Mouse (Mus musculus) CH12.LX (cell line): ENCODE measurements at regions not wholly inside any gene's neighbourhood (a gene's known extent, or its start where the extent isn't known, plus 50 kb on each side); places are given as distances from the start of the nearest gene placed in this dataset.

Source experiments
- DNase-seq: peaks from one replicate; pipeline ENCODE4 v3.0.0-alpha.2; 2013; ENCODE audit errors: extremely low read depth
- H3K27ac ChIP-seq: 2 replicates; pipeline ENCODE4 v1.5.1; 2012; ENCODE audit warnings: low read depth, mild to moderate bottlenecking, control low read depth, moderate library complexity; ENCODE audit not compliant: insufficient read depth
- H3K27me3 ChIP-seq: replicated peaks from 2 replicates; pipeline ENCODE3; 2012; ENCODE audit warnings: inconsistent platforms
- H3K36me3 ChIP-seq, 2 experiments: replicated peaks in 1 of 2; 2 replicates each; pipeline versions ENCODE3 to v1.6.1; 2012; ENCODE audit warnings: inconsistent platforms in 1 of 2, low read length in 1 of 2, mild to moderate bottlenecking in 1 of 2, mixed read lengths in 1 of 2, moderate library complexity in 1 of 2; ENCODE audit not compliant: control insufficient read depth in 1 of 2, insufficient read depth in 1 of 2
- H3K4me1 ChIP-seq, 2 experiments: 2 replicates each; pipeline ENCODE4 v1.6.1; 2012; ENCODE audit warnings: inconsistent platforms in 1 of 2, moderate library complexity in 1 of 2; ENCODE audit not compliant: insufficient read depth in 2 of 2, control insufficient read depth in 1 of 2
- H3K4me2 ChIP-seq: 2 replicates; pipeline ENCODE4 v1.6.1; 2012; ENCODE audit warnings: low read depth, mild to moderate bottlenecking, control low read depth; ENCODE audit not compliant: poor library complexity, insufficient read depth, severe bottlenecking
- H3K4me3 ChIP-seq, 3 experiments: fragments of 150-350 bp in 1 of 3; sonication (generic) in 1 of 3; replicated peaks in 1 of 3; 2 replicates each; pipeline versions ENCODE3 to v1.5.1; 2011 to 2012; ENCODE audit warnings: low read depth in 2 of 3, low read length in 2 of 3, mild to moderate bottlenecking in 2 of 3, moderate library complexity in 2 of 3, control low read depth in 1 of 3, improper control_type of control experiment in 1 of 3, inconsistent platforms in 1 of 3, mixed read lengths in 1 of 3; ENCODE audit not compliant: poor library complexity in 1 of 3
- H3K79me2 ChIP-seq: replicated peaks from 2 replicates; pipeline ENCODE4 v1.6.1; 2012; ENCODE audit warnings: mild to moderate bottlenecking, moderate library complexity; ENCODE audit not compliant: control insufficient read depth, poor library complexity, insufficient read depth, severe bottlenecking; ENCODE audit errors: extremely low read depth
- H3K9ac ChIP-seq: 2 replicates; pipeline ENCODE4 v1.6.1; 2012; ENCODE audit warnings: low read depth, mild to moderate bottlenecking, control low read depth, moderate library complexity; ENCODE audit not compliant: insufficient read depth
- H3K9me3 ChIP-seq: replicated peaks from 2 replicates; pipeline ENCODE3; 2012; ENCODE audit warnings: low read length, inconsistent platforms, mixed read lengths
- ELF1 ChIP-seq: IDR thresholded peaks from 2 replicates; pipeline ENCODE4 v1.6.1; 2014; ENCODE audit warnings: low read depth, mild to moderate bottlenecking, inconsistent platforms, low read length, improper control_type of control experiment
- GABPA ChIP-seq: IDR thresholded peaks from 2 replicates; pipeline ENCODE4 v1.6.1; 2012; ENCODE audit warnings: low read depth, low read length, improper control_type of control experiment, inconsistent platforms; ENCODE audit not compliant: insufficient replicate concordance
- IRF4 ChIP-seq: IDR thresholded peaks from 2 replicates; pipeline ENCODE4 v1.6.1; 2014; ENCODE audit warnings: low read depth, mild to moderate bottlenecking, inconsistent platforms, low read length, improper control_type of control experiment
- KAT2A ChIP-seq: IDR thresholded peaks from 2 replicates; pipeline ENCODE4 v1.6.1; 2012; ENCODE audit warnings: low read length, improper control_type of control experiment, inconsistent platforms; ENCODE audit not compliant: insufficient replicate concordance
- MAX ChIP-seq: IDR thresholded peaks from 2 replicates; pipeline ENCODE4 v1.6.1; 2011; ENCODE audit warnings: low read length, improper control_type of control experiment
- MAZ ChIP-seq: IDR thresholded peaks from 2 replicates; pipeline ENCODE4 v1.6.1; 2012; ENCODE audit warnings: low read depth, mild to moderate bottlenecking, inconsistent platforms, low read length, improper control_type of control experiment, moderate library complexity
- MYC ChIP-seq: IDR thresholded peaks from 2 replicates; pipeline ENCODE4 v1.6.1; 2011; ENCODE audit warnings: low read depth, mild to moderate bottlenecking, improper control_type of control experiment, low read length
- NELFE ChIP-seq: IDR thresholded peaks from 2 replicates; pipeline ENCODE4 v1.6.1; 2011; ENCODE audit warnings: low read depth, low read length, improper control_type of control experiment
- NRF1 ChIP-seq: IDR thresholded peaks from 2 replicates; pipeline ENCODE4 v1.6.1; 2014; ENCODE audit warnings: low read depth, mild to moderate bottlenecking, inconsistent platforms, low read length, improper control_type of control experiment, moderate library complexity
- PAX5 ChIP-seq: IDR thresholded peaks from 2 replicates; pipeline ENCODE4 v1.6.1; 2012; ENCODE audit warnings: low read length, inconsistent platforms, mixed read lengths
- RAD21 ChIP-seq: IDR thresholded peaks from 2 replicates; pipeline ENCODE4 v1.6.1; 2011; ENCODE audit warnings: low read depth, mild to moderate bottlenecking, low read length, improper control_type of control experiment, moderate library complexity
- SIN3A ChIP-seq: IDR thresholded peaks from 2 replicates; pipeline ENCODE4 v1.6.1; 2012; ENCODE audit warnings: low read length, improper control_type of control experiment, inconsistent platforms
- ZKSCAN1 ChIP-seq: IDR thresholded peaks from 2 replicates; pipeline ENCODE4 v1.6.1; 2012; ENCODE audit warnings: low read depth, inconsistent platforms, low read length, improper control_type of control experiment, borderline replicate concordance
- ZMIZ1 ChIP-seq: IDR thresholded peaks from 2 replicates; pipeline ENCODE4 v1.6.1; 2012; ENCODE audit warnings: low read depth, mild to moderate bottlenecking, inconsistent platforms, low read length, improper control_type of control experiment
- dilution Hi-C: fragments of 300-500 bp; cut with MboI; formaldehyde crosslinking; loops from 2 replicates; pipeline ENCODE4 v1.14.3; 2020; ENCODE audit warnings: low sequenced_read_pairs; ENCODE audit not compliant: extremely low pct_unique_long_range_greater_than_20kb, extremely low pct_ligation_motif_present
- in situ Hi-C: fragments of 300-500 bp; cut with MboI; formaldehyde crosslinking; loops from 3 replicates; pipeline ENCODE4 v1.14.3; 2019; ENCODE audit warnings: low sequenced_read_pairs, low pct_ligation_motif_present, low pct_unique_long_range_greater_than_20kb, mixed read lengths

DNA sequence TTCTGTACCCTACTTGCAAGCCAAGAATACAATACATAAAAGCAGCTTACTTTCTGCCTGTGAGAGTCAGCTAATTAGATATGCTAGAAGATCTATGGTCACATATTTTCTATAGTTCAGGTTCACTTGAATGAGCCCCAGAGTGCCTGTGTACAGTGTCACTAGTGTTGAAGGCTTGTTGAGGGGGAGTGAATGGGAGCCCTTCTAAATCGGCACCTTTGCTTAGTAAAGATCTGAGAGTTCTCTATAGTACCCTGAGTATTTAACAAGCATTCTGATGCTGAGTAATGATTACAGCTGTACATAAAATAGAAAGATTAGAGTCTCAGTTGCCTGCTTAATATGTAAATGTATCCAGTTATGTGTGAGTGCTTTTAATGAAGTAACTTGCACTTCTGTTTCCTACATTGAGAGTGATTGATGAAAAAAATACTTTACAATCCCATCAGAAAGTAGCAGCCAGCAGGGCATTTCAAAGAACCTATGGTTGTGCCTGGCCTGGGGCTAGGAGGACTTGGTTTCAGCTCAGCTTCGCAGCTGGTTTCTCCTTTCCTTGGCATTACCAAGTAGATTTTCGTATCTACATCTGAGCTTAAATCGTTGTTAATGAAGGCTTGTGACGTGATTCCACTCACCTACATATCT lies 136.8 kb upstream of the Tex13c2 start:
- Histone ChIP-seq H3K9ac (no peak overlapping the region), H3K27me3 (no peaks in the 10 kb centered on the region), H3K79me2 (no peaks in the 10 kb centered on the region), H3K36me3 (no peaks in the 10 kb centered on the region), H3K4me2 (no peak overlapping the region), H3K9me3 (no peaks in the 10 kb centered on the region), H3K4me1 (no peaks in the 10 kb centered on the region), H3K27ac (no peak overlapping the region), H3K4me3 (no peak overlapping the region)
- in situ Hi-C loops, result loop anchor here (25.0 kb wide), 1 partner anchor 160 kb away; the partner anchor contains the start of gene Sh2d1a
- TF ChIP-seq ZKSCAN1 (no peak), ELF1 (no peak), RAD21 (no peak), GABPA (no peak), MAX (no peak), SIN3A (no peak), IRF4 (no peak), ZMIZ1 (no peak), MAZ (no peak), KAT2A (no peak), NELFE (no peak)
- dilution Hi-C loops, result no loop called here
- no peak for DNase-seq

DNA sequence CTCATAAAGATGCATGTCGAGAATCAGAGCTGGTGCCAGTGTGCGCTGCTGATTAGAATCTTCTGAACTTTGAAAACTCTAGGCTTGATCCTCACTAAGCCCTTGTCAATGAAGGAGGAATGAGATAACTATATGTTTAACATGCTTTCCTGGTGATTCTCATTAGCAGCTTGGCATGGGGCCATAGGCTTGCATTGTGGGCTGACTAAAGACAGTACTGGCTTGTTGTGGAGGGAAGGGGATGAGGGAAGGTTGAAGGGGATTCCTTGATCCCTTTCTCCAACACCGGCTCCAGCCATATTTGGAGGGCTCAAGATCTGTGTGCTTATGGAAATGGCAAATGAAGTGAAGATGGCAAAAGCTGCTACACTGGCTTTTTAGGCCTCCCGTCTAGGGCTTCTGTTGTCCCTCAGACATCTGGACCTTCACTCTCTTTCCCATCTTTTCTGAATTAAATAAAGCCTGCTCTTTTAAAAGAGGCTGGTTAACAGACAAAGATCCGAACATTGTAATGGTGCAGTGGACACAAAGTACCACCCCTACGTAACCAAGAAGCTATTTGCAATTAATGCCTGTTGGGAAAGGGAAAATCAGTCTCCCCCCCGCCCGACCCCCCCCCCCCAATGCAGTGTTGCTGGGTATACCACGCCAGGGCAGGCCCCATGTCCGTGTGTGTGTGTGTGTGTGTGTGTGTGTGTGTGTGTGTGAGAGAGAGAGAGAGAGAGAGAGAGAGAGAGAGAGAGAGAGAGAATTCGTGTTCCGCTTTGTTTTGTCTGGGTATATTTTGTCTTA lies 129.9 kb upstream of the Tex13c2 start:
- in situ Hi-C loops, result loop anchor here (25.0 kb wide), 1 partner anchor 153 kb away; the partner anchor contains the start of gene Sh2d1a

More for the DNA sequence above, 129.9 kb upstream of the Tex13c2 start:
- no peaks in the 10 kb centered on the region for H3K36me3 ChIP-seq
- H3K4me2 ChIP-seq, result no peak overlapping the region
- H3K4me3 ChIP-seq, result no peak overlapping the region
- no peaks in the 10 kb centered on the region for H3K4me1 ChIP-seq
- dilution Hi-C loops, result no loop called here
- no peak overlapping the region for H3K9ac ChIP-seq
- no peaks in the 10 kb centered on the region for H3K9me3 ChIP-seq
- H3K27ac ChIP-seq, result no peak overlapping the region
- H3K27me3 ChIP-seq, result no peaks in the 10 kb centered on the region
- TF ChIP-seq NRF1 (no peak), PAX5 (no peak), MYC (no peak)
- H3K79me2 ChIP-seq, result no peaks in the 10 kb centered on the region
- no peak for DNase-seq
